Mouse (Mus musculus) yolk sac, embryonic 10.5 days (tissue): ENCODE measurements around the gene Cmtm1.
"Not testable (repeated sequence)": the region's sequence is repeated elsewhere in the genome, so short reads cannot be mapped to it uniquely, and the experiment has no call there.

Experiments used
- DNase-seq: peaks from one replicate; pipeline ENCODE4 v3.0.0-alpha.2; 2017; ENCODE audit warnings: low spot score

Cmtm1 gene

DNA sequence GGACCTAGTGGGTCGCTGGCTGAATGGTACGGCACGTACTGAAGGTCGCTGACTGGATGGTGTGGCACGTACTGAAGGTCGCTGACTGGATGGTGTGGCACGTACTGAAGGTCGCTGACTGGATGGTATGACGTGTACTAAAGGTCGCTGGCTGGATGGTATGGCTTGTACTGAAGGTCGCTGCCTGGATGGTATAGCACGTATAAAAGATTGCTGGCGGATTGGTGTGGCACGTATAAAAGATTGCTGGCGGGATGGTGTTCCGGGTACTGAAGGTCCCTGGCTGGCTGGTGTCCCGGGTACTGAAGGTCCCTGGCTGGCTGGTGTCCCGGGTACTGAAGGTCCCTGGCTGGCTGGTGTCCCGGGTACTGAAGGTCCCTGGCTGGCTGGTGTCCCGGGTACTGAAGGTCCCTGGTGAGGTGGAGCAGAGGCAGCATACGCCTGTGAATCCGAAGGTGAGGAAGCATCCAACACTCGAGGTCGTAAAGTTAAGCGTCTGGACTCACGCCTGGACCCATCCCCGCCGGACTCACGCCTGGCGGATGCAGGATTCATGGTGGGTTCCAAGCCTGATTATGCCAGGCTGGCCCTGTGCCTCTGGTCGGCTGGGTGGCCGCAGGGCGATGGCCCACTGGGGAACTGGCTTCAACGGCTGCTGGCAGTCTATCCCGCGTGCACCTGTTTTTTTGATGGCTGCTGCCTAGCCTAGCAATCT is at the start of gene Cmtm1, which contains the start of gene Gm45711:
TSS of gene Cmtm1 (minus strand) at position 705 of the 715 bp plus-strand sequence.
TSS of gene Gm45711 (minus strand) at position 641 of the 715 bp plus-strand sequence.
- not testable (repeated sequence) for DNase-seq

DNA sequence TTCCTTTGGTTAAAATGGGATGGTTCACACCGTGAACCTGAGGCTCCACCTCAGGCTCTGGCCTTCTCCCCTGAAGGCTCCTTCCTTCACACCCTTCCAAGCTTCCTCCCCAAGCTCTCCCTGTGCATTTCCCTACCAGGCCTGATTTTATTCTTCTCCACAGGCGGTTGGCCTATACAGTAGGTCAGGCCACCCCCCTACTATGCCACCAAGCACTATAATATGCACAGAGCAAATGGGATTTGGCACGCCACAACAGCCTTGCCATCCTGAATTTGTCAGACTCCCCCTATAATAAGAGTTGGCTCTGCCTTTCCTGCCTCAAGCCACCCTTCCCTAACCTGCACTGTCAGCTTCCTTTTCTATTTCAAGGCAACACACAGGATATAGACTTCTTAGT is 48.7 kb upstream of the Cmtm1 start:
- no peak for DNase-seq

DNA sequence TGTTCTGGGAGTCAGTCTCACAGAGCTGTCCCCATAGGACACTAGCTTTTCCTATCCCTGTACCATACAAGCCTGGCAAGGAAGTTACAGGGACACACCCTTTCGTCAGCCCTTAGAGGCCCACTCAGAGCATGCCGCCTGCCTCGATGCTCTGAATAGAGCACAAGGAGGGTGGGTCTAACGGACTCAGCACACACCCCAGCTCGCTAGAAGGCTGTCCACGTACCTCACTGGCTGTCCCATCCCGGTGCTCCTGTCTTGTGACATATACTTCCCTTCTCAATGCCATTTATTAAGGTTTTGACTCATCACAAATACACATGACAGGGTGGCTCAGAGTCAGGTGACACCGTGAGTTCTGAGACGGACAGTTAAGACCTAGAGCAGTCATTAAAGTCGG is 44.6 kb upstream of the Cmtm1 start:
- no peak for DNase-seq

DNA sequence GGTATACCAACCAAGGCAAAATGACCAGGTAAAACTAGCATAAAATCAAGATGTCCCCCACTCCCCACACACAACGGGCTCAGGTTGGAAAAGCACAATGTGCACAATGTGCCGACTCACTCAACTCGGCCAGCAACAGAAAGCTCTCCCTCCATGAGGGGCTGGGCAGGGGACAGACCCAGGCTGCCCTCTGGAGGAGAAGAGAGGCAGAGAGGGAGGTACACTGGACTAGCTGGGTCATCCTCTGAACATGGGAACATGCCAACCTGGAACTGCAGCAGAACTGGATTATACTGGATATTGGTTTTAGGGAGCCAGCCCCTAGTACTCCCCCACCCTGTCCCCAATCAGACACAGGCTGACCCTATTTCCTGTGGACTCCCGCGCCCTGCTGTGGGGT is 43.2 kb upstream of the Cmtm1 start:
- no peak for DNase-seq

DNA sequence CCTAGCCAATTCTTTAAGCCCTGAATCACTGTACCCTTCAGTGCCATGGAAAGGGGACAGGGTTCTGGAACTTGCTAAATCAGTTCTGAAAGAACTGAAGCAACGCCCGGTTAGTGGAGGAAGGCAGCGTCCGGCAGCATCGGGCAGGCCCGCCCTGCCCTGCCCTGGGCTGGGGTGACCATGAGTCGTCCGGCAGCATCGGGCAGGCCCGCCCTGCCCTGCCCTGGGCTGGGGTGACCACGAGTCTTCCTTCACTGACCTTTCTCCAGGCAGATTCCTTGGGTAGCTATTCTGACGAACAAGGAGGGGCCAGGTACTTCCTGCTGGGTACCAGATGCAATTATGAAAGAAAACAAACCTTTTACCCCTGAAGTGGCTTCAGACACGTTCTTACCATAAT is 40.1 kb upstream of the Cmtm1 start:
- no peak for DNase-seq

DNA sequence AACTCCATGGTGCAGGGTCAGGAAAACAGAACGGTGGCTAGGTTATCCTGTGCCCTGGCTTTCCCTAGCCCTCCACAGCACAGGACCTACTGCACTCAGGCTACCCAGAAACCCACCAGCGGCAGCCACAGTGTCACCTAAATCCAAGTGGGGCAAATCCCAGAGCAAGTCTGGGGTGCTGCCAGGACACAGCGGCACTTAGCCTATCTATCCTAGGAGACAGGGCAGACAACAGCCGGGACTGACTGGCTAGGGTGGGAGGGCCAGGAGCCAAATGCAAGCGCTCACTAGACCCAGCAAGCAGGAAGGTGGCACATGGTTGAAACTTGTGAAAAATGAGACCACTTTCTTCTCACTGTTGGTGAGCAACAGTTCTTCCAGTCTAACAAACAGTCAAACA is 39.0 kb upstream of the Cmtm1 start:
- no peak for DNase-seq

DNA sequence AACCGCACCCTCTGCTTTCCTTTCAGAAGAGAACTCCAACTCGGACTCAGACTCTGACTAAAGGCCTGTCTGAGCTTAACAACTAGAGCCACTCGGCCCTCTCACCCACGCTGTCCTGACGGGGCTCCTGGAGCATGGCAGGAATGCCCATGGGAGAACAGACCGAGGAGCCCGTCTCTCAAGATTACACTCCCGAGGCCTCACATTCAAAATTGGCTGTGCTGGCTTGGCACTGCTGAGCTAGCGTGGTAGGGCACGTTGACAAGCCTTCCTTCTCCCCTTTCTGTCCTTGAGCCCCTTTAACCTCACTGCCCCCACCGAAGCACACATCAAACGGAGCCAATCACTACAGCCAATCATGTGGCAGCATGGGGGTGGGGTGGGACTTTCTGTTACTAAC is 36.8 kb upstream of the Cmtm1 start:
- DNase-seq: no peak

DNA sequence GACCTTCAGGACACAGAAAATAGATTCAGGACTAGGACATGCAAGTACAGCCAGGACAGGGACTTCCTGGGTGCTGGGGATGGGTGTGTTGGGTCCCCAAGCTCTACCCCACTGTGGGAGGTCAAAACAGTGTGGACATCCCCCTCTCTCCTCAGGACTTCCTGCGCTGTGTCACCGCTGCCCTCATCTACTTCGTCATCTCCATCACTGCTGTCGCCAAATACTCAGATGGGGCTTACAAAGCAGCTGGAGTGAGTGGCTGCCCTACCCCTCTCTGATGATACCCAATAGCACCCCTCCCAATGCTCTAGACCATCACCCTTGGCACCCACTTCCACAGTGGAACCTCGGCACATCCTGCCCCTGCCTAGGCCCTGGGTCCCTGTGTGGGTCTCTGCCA is 34.7 kb upstream of the Cmtm1 start:
- DNase-seq: no peak

DNA sequence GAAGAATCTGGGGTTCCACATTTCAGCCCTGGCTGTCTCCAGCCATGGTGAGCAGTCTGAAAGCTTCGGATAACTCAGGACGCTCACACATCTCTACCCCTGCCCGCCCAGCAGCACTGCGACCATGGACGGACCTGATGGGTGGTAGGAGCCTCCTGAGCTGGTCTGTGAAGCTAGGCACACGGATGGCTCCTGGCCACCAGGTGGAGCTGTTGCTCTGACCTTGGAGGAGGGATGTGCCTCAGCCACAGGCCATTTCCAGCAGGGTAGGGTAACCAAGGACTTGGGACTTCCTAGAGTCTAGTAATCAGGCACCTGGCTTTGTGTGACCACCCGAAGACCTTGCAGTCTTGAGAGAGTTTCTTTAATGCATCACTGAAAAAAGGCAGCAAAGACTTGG is 34.0 kb upstream of the Cmtm1 start:
- peak; percentile 75 for DNase-seq

DNA sequence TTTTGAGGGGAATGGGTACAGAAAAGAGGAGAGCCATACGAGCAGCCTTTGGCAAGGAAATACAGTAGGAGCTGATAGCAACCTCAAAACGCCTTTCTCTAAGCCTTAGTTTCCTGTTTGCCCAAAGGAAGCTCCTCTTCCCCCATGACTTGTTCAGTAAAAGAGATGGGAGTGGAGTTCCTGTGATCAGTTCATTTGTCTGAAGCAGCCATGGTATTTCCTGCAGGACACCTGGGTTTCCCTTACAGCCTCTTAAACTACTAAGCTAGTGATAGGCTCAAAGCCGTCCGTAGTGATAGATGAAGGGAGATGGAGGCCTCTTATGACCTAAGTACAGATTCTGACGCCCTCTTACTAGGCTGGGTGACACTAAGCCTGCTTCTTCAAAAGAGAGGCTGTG is 32.5 kb upstream of the Cmtm1 start:
- DNase-seq: no peak

DNA sequence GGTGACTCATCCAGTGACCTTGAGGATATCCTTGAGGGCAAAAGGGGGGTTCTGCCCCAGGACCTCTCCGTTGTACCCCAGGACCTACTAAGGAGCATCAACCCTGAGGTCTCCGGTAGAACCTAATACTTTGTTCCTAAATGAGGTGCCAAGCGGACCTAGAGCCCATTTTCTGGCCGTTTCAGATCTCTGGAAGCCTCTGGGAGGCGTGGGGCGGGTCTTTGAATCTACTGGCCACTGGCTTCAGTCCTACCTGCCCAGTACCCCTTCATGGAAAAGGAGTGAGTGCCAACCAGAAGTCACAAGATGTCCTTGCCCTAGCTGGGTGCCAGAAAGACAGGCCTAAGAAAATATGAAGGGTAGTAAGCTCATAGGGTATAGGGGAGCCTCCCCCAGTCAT is 31.7 kb upstream of the Cmtm1 start:
- no peak for DNase-seq

DNA sequence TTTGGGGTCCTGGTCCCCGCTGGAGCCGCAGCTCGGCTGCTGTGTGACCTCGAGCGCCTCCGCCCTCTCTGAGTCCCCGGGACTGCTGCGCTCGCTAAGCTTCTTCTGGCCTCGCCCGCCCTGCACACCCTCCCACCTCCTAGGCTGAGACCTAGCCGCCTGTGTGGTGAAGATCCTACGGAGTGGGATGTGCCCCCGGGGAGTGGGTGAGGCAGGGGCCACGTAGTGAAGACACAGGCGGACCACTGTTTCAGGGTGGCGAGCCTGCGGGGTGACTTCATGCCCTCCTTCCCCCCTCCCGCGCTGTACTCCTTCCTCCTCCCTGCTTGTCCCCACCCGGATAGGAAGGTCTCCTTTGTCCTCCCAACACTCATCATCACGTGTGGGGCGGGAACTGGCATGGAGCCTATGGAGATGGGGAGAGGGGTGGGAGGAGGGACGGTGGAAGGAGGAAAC is 31.2 kb upstream of the Cmtm1 start:
- DNase-seq: peak; percentile 68

DNA sequence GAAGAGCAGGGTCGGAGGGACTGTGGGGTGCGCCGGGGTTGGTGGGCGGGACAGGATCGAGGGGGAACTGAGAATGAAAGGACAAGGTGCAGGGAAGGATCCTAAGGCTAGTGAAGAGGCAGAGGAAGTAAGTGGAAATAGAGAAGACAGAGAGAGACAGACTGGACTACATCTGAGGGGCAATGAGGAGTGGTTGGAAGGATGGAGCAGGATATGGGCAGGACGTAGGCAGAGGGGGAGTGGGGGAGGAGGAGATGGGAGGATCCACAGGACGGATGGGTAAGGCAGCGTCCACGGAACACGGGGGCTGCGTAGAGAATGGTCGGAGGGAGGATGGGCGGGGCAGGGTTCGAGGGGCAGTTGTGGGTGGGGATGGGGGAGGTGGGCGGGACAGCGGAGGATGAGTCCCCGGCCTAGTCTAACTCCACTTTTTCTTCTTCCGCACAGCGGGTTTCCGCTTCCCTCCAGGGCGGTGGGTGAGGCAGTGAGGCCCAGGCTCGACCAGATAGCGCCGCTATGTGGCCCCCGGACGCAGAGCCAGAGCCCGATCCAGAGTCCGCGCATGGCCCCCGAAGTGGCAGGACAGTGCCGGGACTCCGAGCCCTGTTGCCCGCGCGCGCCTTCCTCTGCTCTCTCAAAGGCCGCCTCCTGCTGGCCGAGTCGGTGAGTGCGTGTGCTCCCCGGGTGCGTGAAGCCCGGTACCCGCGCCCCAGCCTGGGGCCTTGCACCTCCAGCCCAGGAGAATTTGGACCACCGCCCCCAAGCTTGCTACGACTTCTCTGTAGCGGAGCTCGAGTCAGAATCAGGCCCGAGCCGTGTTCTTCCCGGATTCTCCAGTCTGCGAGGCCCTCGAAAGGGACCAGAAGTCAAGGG is 30.5 kb upstream of the Cmtm1 start:
- DNase-seq: peak; percentile 85

DNA sequence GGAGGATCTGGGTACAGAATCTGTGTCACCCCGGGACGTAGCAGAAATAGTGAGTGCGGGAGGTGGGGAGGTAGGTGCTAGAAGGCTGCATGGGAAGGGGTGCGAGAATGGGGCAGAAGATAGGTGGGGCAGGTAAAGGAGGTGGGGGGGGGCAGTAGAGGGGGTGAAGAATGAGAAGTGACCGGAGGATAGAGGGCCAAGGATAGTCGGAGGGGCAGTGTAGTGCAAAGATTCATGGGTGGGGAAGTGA is 30.0 kb upstream of the Cmtm1 start:
- no peak for DNase-seq

DNA sequence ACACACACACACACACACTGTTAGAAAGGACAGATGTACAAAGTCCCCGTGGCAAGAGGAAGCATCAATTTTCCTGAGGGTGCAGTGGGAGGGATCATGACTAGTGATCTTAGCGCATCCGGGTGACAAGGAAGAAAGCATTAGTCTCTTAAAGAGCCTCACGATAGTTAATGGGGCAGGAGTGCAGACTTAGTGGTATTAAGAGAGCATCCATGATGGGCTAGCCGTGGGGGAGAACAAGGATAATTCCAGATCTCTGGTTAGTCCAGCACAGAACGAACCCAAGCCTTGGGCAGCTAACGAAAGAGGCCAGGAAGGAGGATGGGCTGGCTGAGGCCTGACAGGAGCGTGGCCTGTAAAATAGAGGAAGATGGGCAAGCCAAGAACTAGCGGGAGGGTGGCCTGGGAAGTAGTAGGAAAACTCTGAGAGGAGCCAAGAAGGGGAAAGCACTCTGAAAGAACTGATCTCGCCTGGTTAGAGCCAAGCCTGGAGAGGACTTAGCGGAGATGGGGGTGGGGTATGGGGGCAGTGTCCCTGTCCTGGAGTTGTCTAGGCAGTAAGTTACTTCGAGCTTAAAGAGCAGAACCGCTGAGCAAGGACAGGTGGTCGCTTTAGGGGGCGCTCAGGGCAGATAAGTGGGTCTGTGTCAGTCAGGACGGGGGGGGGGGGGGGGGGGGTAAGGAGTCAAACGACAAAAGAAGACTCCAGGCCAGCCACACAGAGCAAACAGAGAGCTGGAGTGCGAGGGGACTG is 29.5 kb upstream of the Cmtm1 start, which contains the start of gene Cmtm3:
TSS of gene Cmtm3 (plus strand) at position 182 of the 754 bp plus-strand sequence.
- DNase-seq: no peak

DNA sequence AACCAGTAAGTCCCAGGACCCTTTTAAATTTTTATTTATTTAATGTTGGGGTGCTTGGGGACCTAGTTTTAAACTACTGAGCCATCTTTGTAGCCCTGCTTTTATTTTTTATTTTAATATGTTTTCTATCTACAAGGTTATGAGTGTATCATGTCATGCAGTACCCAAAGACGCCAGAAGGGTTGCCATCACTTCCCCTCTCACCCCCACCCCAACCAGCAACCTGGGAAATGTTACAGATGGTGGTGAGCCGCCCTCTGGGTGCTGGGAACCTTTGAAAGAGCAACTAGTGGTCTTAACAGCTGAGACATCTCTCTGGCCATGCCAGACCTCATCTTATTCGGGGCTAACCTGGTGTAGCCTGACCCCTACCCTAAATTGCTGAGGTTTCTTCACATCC is 27.9 kb upstream of the Cmtm1 start:
- DNase-seq: no peak

DNA sequence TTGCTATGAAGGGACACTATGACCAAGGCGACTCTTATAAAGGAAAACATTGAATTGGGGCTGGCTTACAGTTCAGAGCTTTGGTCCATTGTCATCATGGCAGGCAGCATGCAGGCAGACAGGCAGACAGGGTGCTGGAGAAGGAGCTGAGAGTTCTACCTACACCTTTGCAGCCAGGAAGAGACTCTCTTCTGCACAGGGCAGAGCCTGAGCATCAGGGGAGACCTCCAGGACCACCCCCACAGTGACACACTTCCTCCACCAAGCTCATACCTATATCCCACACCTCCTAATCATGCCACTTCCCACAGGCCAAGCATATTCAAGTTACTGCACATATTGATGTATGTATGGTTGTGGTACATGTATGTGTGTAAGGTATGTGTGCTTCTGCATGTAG is 26.9 kb upstream of the Cmtm1 start:
- DNase-seq: no peak

DNA sequence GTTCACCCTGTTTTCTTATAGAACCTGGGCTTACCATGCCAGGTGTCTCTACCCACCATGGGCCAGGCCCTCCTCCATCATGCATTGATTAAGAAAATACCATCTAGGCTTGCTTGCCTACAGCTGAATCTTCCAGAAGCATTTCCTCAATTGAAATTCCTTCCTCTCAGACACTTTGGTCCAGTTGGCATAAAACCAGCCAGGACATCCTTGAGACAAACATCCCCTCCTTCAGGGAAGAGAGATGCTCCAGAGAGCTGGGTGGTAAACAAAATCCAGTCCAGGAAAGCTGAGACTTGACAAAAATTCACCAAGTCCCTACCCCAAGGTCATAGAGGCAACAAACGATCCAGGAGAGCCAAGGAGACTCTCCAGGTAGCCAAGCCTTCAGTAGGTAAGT is 24.3 kb upstream of the Cmtm1 start:
- DNase-seq: no peak

DNA sequence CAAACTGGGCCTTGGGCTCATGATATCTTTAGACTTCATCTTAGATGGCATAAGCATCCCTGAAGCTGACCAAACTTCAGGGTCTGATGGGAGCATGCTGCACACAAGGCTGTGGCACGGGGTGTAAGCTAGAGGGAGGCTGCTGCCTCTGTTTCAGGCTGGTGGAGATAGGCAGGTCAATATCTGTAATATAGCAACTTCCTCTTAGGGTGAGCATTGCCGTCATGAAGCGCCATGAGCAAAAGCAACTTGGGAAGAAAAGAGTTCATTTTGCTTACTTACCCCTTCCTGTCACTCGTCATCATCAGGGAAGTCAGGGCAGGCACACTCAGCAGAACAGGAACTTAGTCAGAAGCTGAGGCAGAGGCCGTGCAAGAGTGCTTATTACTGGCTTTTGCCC is 23.8 kb upstream of the Cmtm1 start:
- no peak for DNase-seq

DNA sequence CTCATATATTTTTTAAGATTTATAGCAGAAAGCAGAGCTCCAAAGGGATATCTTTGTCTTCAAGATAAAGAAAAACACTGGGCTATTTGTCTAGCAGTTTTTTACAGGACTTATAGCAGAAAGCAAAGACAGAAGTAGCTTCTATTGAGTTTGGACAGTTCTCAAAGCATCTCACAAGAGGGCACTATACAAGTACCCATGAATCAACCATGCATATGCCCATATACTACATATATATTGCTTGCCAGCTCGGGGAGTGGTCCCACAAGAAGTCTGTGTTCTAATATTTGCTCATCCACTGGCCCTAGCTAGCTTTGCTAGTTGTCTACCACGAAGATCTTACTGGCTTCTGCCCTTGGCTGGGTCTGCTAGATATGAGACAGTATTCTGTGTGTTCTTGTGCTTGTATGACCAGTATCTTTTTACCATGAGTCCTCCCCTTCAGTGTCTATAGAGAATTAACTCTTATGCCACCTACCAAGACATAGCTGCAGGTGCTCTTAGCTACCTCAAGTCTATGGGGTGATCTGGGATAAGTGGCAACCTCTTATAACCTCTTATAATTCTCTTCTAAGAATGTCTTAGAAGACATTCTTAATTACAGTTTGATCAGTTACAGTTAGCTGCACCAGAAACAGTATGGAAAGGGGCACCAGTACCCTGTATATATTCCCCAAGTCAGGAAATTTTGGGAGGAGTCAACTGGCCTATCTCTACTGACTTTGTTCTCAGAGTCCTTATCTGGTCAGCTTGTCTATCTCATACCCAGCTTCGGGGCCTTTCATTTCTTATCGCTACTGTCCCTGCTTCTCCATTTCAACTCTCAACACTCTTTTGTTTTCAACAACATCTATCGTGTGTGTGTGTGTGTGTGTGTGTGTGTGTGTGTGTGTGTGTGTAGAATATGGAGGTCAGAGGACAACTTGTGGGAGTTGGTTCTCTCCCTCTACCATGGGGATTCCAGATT is 23.0 kb upstream of the Cmtm1 start:
- no peak for DNase-seq

DNA sequence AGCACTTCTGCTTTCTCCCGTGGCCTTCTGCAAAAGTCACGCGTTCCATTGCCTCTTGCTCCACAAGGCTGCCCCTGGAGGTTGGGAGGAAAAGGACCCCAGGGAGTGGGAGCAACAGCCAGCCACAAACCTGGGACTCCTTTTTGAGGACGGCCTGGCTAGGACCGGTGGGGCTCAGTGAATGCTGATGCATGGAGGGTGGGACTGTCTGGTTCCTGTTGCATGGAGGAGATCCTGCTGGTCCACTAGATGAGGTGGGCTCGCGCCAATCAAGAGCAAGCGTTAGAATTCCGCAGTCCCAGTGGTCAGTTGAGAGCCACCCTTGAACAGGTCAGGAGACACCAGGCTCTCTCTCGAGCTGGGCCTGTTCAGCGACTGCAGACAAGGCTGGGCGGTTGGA is 12.0 kb upstream of the Cmtm1 start, which contains the start of gene Cmtm2b:
TSS of gene Cmtm2b (plus strand) at position 301 of the 400 bp plus-strand sequence.
- not testable (repeated sequence) for DNase-seq
